Mouse (Mus musculus) intestine, embryonic 16.5 days (tissue): ENCODE measurements at regions not wholly inside any gene's neighbourhood (a gene's known extent, or its start where the extent isn't known, plus 50 kb on each side); places are given as distances from the start of the nearest gene placed in this dataset.

Experiments
- ATAC-seq: fragments of 200-750 bp; cut with Nextera tagmentation; 2 replicates; pipeline ENCODE4 v1.8.0; 2017; ENCODE audit warnings: moderate TSS enrichment, moderate library complexity
- H3K27ac ChIP-seq: fragments of 300-500 bp; sonication (generic); 2 replicates; pipeline ENCODE4 v1.5.1; 2014; ENCODE audit warnings: mild to moderate bottlenecking, low read length
- H3K27me3 ChIP-seq: fragments of 300-500 bp; sonication (generic); replicated peaks from 2 replicates; pipeline ENCODE4 v1.6.1; 2014; ENCODE audit warnings: low read length, control low read depth, mixed read lengths; ENCODE audit not compliant: control insufficient read depth, insufficient read depth
- H3K36me3 ChIP-seq: fragments of 300-500 bp; sonication (generic); 2 replicates; pipeline ENCODE4 v1.6.1; 2014; ENCODE audit warnings: low read length, control low read depth; ENCODE audit not compliant: control insufficient read depth, insufficient read depth
- H3K4me1 ChIP-seq: fragments of 300-500 bp; sonication (generic); 2 replicates; pipeline ENCODE4 v1.6.1; 2014; ENCODE audit warnings: low read length, control low read depth, mixed read lengths; ENCODE audit not compliant: control insufficient read depth, insufficient read depth
- H3K4me2 ChIP-seq: fragments of 300-500 bp; sonication (generic); 2 replicates; pipeline ENCODE4 v1.6.1; 2014; ENCODE audit warnings: low read depth, low read length, control low read depth
- H3K4me3 ChIP-seq: fragments of 300-500 bp; sonication (generic); 2 replicates; pipeline ENCODE4 v1.5.1; 2014; ENCODE audit warnings: mild to moderate bottlenecking, low read length
- H3K9ac ChIP-seq: fragments of 300-500 bp; sonication (generic); 2 replicates; pipeline ENCODE4 v1.6.1; 2014; ENCODE audit warnings: low read depth, low read length
- H3K9me3 ChIP-seq: fragments of 300-500 bp; sonication (generic); 2 replicates; pipeline ENCODE4 v1.6.1; 2016; ENCODE audit warnings: low read length, control low read depth; ENCODE audit not compliant: control insufficient read depth
- WGBS: fragments of 180-500 bp; shearing (Covaris S2); extraction: QIAGEN DNeasy Blood & Tissue Kit; methylation state at CpG from one replicate; pipeline ENCODE4 v1.1.7; 2014; 5-methylcytosine and 5-hydroxymethylcytosine counted together

DNA sequence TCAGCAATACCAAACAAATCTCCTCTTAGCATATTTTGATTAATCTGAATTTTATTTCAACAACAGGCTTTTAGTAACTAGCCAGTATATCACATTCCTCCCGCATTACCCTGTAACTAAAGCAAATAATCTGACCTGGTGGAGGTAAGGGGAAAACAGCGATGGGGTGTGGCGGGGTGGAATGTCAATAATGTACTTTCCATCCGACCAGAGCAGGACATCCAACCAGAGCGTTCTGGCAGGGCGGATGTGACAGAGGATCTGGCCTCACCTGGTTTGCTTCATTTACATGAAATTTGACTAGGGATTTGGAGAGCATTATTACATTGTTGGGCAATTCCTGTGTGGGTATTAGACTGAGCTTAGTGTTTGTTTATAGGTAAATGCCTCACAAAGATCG lies 106.2 kb upstream of the Serp2 start:
- no peak overlapping the region for H3K9ac ChIP-seq
- H3K27ac ChIP-seq, result no peak overlapping the region
- 66% methylated on average over 7 of the region's 7 CpGs for WGBS
- H3K4me3 ChIP-seq, result no peak overlapping the region
- H3K9me3 ChIP-seq, result no peaks in the 10 kb centered on the region
- ATAC-seq, result peak; percentile 39; the same call in 1 of the 2 replicates
- no peak overlapping the region for H3K4me2 ChIP-seq
- H3K36me3 ChIP-seq, result no peaks in the 10 kb centered on the region
- peaks cover 11% of the 10 kb centered on the region; the same call in 1 of the 2 replicates for H3K4me1 ChIP-seq
- H3K27me3 ChIP-seq, result no peaks in the 10 kb centered on the region

DNA sequence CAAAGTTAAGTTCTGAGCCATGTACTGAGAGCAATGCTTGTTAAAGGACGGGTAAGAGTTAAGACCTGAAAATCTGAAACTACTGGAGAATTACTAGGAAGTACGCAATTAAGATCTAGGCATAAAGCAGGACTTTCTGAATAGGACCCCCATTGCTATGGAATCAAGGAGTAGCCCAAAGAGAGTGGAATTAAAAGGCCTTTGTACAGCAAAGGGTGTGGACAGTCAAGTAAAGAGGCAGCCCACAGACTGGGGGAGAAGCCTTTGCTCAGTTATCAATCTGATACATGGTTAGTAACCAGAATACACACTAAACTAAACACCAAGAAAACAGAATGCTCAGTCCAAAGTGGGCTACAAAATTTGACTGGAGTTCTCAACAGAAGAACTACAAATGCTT lies 104.2 kb upstream of the Serp2 start:
- H3K36me3 ChIP-seq, result no peaks in the 10 kb centered on the region
- no peak overlapping the region for H3K9ac ChIP-seq
- ATAC-seq, result no peak
- peaks cover 16% of the 10 kb centered on the region; the same call in 1 of the 2 replicates for H3K4me1 ChIP-seq
- H3K4me3 ChIP-seq, result no peak overlapping the region
- no peaks in the 10 kb centered on the region for H3K27me3 ChIP-seq
- WGBS, result 88% methylated on average over 2 of the region's 2 CpGs
- no peaks in the 10 kb centered on the region for H3K9me3 ChIP-seq
- no peak overlapping the region for H3K4me2 ChIP-seq
- H3K27ac ChIP-seq, result no peak overlapping the region

DNA sequence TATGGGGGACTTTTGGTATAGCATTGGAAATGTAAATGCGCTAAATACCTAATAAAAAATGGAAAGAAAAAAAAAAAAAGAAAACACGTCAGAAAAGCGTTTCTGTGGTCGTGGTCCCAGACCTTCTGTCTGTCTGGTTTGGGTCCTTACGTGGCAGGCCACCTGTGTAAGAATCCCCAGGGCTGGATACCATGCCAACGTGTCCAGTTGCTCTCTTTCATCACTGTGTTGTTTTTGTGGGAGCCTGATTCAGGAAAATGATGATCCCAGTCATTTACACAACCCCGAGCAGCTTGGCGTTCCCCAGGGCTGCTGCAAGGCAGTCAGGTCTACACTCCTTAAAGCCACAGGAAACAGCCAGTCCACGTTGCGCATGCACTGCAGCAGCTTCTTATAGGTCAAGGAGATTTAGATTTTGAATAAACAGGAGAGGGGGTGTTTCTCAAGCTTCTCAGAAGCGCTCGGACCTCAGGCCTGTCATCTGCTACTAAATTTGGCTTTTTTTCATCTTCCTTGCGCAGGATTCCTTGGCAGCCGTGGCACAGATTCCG lies 102.3 kb upstream of the Serp2 start:
- peaks cover 16% of the 10 kb centered on the region; the same call in 1 of the 2 replicates for H3K4me1 ChIP-seq
- 49% methylated on average over 15 of the region's 15 CpGs for WGBS
- no peaks in the 10 kb centered on the region for H3K36me3 ChIP-seq
- no peaks in the 10 kb centered on the region for H3K9me3 ChIP-seq
- H3K4me3 ChIP-seq, result no peak overlapping the region
- no peak for ATAC-seq
- H3K27ac ChIP-seq, result no peak overlapping the region
- H3K4me2 ChIP-seq, result no peak overlapping the region
- no peaks in the 10 kb centered on the region for H3K27me3 ChIP-seq
- H3K9ac ChIP-seq, result no peak overlapping the region

DNA sequence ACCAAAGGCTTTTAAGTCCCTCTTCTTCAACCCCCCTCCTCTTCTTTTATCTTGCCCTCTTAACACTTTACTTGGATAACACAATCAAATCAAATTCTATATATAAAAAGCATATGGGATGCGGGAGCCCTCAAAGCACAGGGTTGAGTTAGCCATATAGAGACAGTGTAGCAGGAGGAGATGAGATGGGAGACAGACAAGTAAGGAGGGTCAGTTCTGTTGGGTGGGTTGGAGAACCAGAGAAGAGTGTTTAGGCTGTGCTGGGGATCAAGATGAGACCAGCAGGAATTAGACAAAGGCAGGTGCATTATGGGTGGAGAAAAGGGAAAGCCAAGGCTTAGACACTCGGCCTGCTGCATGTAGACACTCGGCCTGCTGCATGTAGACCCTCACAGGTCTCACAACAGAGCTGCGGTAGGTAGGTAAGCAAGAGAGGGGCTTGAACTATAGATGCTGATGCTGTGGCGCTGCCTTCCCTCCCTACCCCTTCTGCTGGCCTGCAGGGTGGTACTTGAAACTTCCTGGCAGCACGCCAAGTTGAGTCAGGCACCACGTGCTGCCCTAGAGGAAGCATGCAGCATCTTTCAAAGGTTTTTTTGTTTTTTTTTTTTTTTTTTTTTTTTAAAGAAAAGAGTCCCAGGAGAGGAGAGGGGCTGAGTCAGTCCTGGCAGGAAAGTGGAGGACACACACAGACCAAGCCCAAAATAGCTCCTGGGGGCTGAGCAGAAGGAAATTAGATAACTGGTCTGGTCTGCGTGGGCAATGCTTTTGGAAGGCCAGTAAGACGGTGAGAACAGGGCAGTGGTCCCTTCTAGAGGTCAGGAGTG lies 101.3 kb upstream of the Serp2 start:
- peak; percentile 43 for ATAC-seq
- 0 out of 2 replicates have a peak overlapping the region, but pooled peaks have one; percentile 0 for H3K4me2 ChIP-seq
- 51% methylated on average over 9 of the region's 9 CpGs for WGBS
- H3K27ac ChIP-seq, result peak overlapping the region; percentile 17
- H3K4me3 ChIP-seq, result no peak overlapping the region
- peaks cover 16% of the 10 kb centered on the region; the same call in 1 of the 2 replicates for H3K4me1 ChIP-seq
- H3K36me3 ChIP-seq, result no peaks in the 10 kb centered on the region
- 0 out of 2 replicates have a peak overlapping the region, but pooled peaks have one; percentile 27 for H3K9ac ChIP-seq
- H3K9me3 ChIP-seq, result no peaks in the 10 kb centered on the region
- no peaks in the 10 kb centered on the region for H3K27me3 ChIP-seq

DNA sequence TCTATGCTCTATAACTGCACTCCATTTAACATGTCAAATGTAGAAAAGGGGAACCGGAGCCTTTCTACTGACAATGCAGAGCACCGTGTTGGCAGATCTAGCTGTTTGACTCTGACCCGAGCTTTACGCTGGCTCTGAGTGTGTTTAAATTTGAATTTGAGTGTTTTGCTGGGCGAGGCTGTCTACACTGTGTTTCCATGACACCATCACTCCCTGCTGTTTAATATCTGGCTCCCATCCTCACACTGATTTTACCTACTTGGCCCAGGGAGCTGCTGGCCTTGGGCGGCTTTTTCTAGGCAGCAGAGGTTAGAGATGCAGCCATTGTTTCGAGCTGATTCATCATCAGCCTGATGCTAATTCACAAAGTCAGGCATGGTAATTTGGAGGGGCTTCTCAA lies 100.7 kb upstream of the Serp2 start:
- H3K4me1 ChIP-seq, result peaks cover 17% of the 10 kb centered on the region; the same call in 1 of the 2 replicates
- H3K36me3 ChIP-seq, result no peaks in the 10 kb centered on the region
- H3K4me3 ChIP-seq, result no peak overlapping the region
- H3K4me2 ChIP-seq, result no peak overlapping the region
- peak; percentile 12; the same call in 1 of the 2 replicates for ATAC-seq
- H3K27ac ChIP-seq, result no peak overlapping the region
- no peaks in the 10 kb centered on the region for H3K27me3 ChIP-seq
- H3K9me3 ChIP-seq, result no peaks in the 10 kb centered on the region
- WGBS, result 48% methylated on average over 7 of the region's 7 CpGs
- no peak overlapping the region for H3K9ac ChIP-seq

DNA sequence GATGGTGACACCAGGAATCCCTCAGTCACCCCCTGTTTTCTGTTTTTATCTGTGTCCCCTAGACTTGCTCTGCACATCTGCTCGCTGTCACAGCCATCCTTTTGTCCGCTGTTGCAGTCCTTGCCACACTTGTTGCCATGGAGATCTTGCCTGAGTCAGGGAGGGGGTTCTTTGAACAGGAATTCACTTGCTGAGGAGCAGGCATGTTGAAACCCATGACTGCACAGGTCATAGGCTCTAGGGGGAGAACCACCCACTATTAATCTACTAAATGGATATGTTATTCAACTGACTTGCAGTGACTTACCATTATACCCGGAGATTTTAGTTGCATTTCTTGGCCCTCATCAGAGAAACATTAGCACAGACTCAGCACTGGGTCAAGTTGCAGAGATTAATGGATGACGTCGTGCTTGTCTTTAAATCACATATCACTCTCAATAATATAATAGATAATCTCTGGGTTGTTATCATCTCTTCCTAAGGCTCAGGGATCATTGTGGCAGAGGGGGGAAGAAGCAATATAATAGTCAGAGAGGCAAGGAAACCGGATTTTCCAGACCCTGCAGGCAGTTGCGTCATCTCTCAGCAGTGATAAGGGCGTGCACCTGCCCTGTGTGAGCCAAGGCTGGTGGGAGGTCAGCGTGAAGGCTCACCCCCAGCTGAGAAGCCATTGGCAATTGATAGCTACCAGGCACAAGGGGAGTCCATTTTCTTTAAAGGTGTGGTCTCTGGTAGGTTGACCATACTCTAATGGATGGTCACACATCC lies 95.9 kb upstream of the Serp2 start:
- Histone ChIP-seq H3K9ac (no peak overlapping the region), H3K27ac (no peak overlapping the region), H3K4me1 (peaks cover 6% of the 10 kb centered on the region; the same call in 1 of the 2 replicates), H3K9me3 (no peaks in the 10 kb centered on the region), H3K4me3 (no peak overlapping the region), H3K27me3 (no peaks in the 10 kb centered on the region), H3K36me3 (no peaks in the 10 kb centered on the region), H3K4me2 (no peak overlapping the region)
- peak; percentile 93 for ATAC-seq
- WGBS, result 47% methylated on average over 9 of the region's 9 CpGs

DNA sequence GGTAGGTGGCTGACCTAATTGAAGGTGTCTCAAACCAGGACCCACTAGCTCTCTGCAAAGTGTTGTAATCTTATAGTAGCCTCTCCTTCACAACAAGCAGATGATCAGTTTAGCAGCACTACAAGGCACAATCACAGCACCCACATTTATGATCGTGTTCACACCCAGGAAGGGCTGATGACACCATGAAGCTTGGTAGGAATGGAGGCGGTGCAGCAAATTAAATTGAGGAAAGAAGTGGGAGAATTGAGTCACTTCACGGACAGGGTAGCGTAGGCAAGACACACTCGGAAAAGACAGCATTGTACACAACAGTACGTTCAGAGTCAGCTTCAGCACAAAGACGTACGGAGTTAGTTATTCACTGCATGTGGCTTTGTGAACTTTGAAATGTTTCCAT lies 94.4 kb upstream of the Serp2 start:
- Histone ChIP-seq H3K9me3 (no peaks in the 10 kb centered on the region), H3K27me3 (no peaks in the 10 kb centered on the region), H3K4me1 (peaks cover 3% of the 10 kb centered on the region; the same call in 1 of the 2 replicates), H3K36me3 (no peaks in the 10 kb centered on the region), H3K4me2 (no peak overlapping the region), H3K4me3 (no peak overlapping the region), H3K27ac (no peak overlapping the region), H3K9ac (no peak overlapping the region)
- ATAC-seq, result no peak
- WGBS, result 92% methylated on average over 8 of the region's 8 CpGs

DNA sequence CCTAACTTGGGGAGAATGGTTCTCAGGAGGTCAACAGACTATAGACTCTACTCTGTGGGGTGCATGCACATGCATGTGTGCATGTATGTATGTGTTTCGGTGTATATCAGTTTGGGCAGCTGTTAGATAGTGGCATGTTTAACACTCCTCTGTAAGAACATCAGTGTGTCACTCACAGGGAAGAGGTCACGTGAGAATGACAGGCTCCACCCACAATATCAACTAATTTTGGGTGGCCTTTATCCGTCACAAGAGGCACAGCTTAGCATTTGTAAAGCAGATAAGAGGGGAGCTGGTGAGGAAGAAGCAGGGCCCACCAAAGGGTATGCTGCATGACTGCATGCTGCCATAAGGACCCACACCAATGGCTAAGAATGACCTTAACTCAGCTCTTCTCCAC lies 93.2 kb upstream of the Serp2 start:
- Histone ChIP-seq H3K4me2 (no peak overlapping the region), H3K27me3 (no peaks in the 10 kb centered on the region), H3K27ac (no peak overlapping the region), H3K4me1 (peaks cover 3% of the 10 kb centered on the region; the same call in 1 of the 2 replicates), H3K36me3 (no peaks in the 10 kb centered on the region), H3K9me3 (no peaks in the 10 kb centered on the region), H3K9ac (no peak overlapping the region), H3K4me3 (no peak overlapping the region)
- ATAC-seq, result no peak
- 92% methylated on average over 3 of the region's 3 CpGs for WGBS

DNA sequence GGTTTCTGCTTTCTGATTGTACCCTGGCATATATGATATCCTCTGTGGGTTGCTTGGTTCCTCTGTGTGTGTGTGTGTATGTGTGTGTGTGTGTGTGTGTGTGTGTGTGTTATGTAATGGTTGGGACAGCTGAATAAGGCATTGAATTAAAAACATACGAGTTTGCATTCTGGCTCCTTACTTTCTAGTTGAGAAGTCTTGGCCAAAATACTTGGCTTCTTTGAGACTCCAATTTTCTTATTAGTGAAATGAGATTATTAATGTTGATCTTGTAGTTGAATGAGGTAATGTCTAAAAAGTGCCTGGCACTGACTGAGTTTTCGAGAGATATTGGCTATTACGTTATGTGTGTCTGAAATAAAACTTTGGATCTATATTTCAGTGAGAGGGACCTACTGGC lies 88.0 kb upstream of the Serp2 start:
- Histone ChIP-seq H3K36me3 (no peaks in the 10 kb centered on the region), H3K27ac (no peak overlapping the region), H3K9me3 (no peaks in the 10 kb centered on the region), H3K4me1 (no peaks in the 10 kb centered on the region), H3K4me3 (no peak overlapping the region), H3K9ac (no peak overlapping the region), H3K27me3 (no peaks in the 10 kb centered on the region), H3K4me2 (no peak overlapping the region)
- WGBS, result 82% methylated on average over 3 of the region's 3 CpGs
- no peak for ATAC-seq
